Mouse (Mus musculus) intestine, postnatal 0 days (tissue): ENCODE measurements at regions not wholly inside any gene's neighbourhood (a gene's known extent, or its start where the extent isn't known, plus 50 kb on each side); places are given as distances from the start of the nearest gene placed in this dataset.

Experiments
- ATAC-seq: fragments of 200-750 bp; cut with Nextera tagmentation; 2 replicates; pipeline ENCODE4 v1.8.0; 2017; ENCODE audit warnings: mild to moderate bottlenecking, moderate TSS enrichment, moderate library complexity
- H3K27ac ChIP-seq: fragments of 300-500 bp; sonication (generic); 2 replicates; pipeline ENCODE4 v1.5.1; 2014; ENCODE audit warnings: mild to moderate bottlenecking, low read depth, low read length, moderate library complexity
- H3K27me3 ChIP-seq: fragments of 300-500 bp; sonication (generic); replicated peaks from 2 replicates; pipeline ENCODE4 v1.6.1; 2014; ENCODE audit warnings: low read length, mixed read lengths; ENCODE audit not compliant: control insufficient read depth, insufficient read depth
- H3K36me3 ChIP-seq: fragments of 300-500 bp; sonication (generic); 2 replicates; pipeline ENCODE4 v1.6.1; 2014; ENCODE audit warnings: mild to moderate bottlenecking, moderate library complexity; ENCODE audit not compliant: control insufficient read depth, insufficient read depth
- H3K4me1 ChIP-seq: fragments of 300-500 bp; sonication (generic); replicated peaks from 2 replicates; pipeline ENCODE4 v1.6.1; 2014; ENCODE audit warnings: antibody characterized with exemption, low read length, mixed read lengths; ENCODE audit not compliant: control insufficient read depth, insufficient read depth
- H3K4me2 ChIP-seq: fragments of 300-500 bp; sonication (generic); replicated peaks from 2 replicates; pipeline ENCODE4 v1.6.1; 2014; ENCODE audit warnings: low read depth, mild to moderate bottlenecking, moderate library complexity
- H3K4me3 ChIP-seq: fragments of 300-500 bp; sonication (generic); 2 replicates; pipeline ENCODE4 v1.5.1; 2014; ENCODE audit warnings: low read depth, low read length
- H3K9ac ChIP-seq: fragments of 300-500 bp; sonication (generic); 2 replicates; pipeline ENCODE4 v1.6.1; 2014; ENCODE audit warnings: mild to moderate bottlenecking, low read depth, low read length
- H3K9me3 ChIP-seq: fragments of 300-500 bp; sonication (generic); 2 replicates; pipeline ENCODE4 v1.6.1; 2016; ENCODE audit warnings: mixed run types; ENCODE audit not compliant: control insufficient read depth
- CTCF ChIP-seq: sonication (generic); IDR thresholded peaks from 2 replicates; pipeline ENCODE4 v1.5.1; 2016; ENCODE audit warnings: low read depth, mild to moderate bottlenecking, control low read depth, antibody characterized with exemption, moderate library complexity
- WGBS: fragments of 180-500 bp; shearing (Covaris S2); extraction: QIAGEN DNeasy Blood & Tissue Kit; methylation state at CpG from one replicate; pipeline ENCODE4 v1.1.7; 2014; 5-methylcytosine and 5-hydroxymethylcytosine counted together

DNA sequence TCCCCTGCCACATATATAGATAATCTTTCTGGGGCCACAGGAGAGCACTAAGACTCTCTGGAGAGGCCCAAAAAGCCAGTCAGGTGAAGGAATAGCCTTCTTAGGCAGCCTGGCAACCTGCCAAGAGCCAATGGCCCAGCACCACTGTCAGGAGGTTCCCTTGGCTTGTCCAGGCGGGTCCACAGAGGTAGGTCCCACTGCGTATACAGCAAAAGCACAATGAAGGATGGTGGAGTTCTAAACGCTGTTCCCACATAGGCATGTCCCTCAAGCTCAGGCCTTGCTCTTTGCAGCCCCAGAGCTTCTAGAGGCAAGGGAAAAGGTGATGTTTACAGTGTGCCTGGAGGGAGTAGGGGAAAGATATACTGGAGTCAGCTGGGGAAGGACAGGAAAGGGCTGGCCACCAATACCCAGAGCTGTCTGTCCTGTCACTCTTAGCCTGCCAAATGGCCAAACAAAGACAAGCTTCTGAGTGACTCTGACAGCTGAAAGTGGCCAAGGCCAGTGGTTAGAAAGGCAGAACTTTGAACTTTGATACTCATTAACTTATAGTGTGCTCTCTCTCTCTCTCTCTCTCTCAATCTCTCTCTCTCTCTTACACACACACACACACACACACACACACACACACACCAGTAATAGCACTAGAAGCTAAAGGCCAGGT lies 235.4 kb downstream of the Bcor start:
- no peak for TF ChIP-seq CTCF
- peak; percentile 49 for ATAC-seq
- Histone ChIP-seq H3K36me3 (no peaks in the 10 kb centered on the region), H3K4me1 (no peaks in the 10 kb centered on the region), H3K4me3 (no peak overlapping the region), H3K9me3 (no peaks in the 10 kb centered on the region), H3K4me2 (no peak overlapping the region), H3K27me3 (no peaks in the 10 kb centered on the region), H3K27ac (no peak overlapping the region), H3K9ac (no peak overlapping the region)
- WGBS = 56% methylated on average over 3 of the region's 3 CpGs

DNA sequence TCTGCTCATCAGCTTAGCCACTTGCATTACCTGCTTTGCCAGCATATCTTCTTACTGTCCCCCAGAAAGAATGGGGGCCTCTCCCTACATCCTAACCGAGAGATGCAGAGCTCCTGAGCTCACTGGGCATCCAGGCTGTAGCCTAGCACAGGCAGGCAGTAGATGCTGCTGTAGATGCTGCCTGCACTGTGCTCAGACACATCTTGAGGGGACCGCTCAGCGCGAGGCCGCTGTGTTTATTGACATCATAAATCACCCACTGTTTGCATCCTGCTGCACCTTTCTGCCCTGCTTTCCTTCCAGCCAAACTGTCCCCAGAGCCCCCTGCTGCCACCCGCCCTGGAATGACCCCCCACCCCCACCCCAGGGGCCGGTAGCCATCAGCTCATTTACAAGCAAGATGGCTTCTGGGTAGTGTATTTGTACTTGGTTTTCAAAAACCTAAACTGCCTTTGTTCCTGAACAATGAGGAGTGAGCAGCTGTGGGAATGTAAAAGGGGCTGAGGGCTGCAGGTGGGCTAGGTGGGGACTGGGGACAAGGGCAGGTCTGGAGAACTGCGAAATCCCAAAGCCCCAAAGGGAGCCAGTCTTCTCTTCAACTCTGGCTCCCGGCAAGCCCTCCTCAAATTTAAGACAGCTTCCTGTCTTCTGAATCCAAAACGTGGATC lies 233.2 kb downstream of the Bcor start:
- Histone ChIP-seq H3K9ac (no peak overlapping the region), H3K4me3 (no peak overlapping the region), H3K4me1 (no peaks in the 10 kb centered on the region), H3K27ac (no peak overlapping the region), H3K9me3 (no peaks in the 10 kb centered on the region), H3K36me3 (no peaks in the 10 kb centered on the region), H3K27me3 (0 out of 2 replicates have a peak, but pooled peaks cover under 1% of the 10 kb centered on the region), H3K4me2 (no peak overlapping the region)
- 47% methylated on average over 10 of the region's 10 CpGs for WGBS
- no peak for TF ChIP-seq CTCF
- ATAC-seq = no peak

DNA sequence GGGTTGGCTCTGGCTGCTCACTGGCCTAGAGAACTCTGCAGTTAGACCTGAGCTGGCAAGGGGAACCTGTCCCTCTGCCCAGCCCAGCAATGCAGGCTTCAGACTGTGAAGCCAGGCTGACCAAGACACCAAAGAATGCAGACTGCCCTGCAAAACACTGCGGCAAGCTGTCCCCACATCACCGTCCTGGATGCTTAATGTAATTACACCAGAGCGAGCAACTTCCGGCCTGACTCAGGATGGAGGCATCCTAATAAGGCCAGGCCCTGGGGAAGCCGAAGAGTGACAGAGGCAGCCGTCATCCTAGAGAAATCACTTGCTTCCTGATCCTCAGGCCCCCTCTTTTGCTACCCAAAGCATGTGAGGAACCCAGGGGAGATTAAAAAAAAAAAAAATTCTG lies 230.7 kb downstream of the Bcor start:
- TF ChIP-seq CTCF = no peak
- no peak overlapping the region for H3K4me3 ChIP-seq
- H3K4me2 ChIP-seq = no peak overlapping the region
- 0 out of 2 replicates have a peak, but pooled peaks cover 5% of the 10 kb centered on the region for H3K27me3 ChIP-seq
- no peak overlapping the region for H3K27ac ChIP-seq
- H3K36me3 ChIP-seq = no peaks in the 10 kb centered on the region
- no peaks in the 10 kb centered on the region for H3K4me1 ChIP-seq
- WGBS = 76% methylated on average over 6 of the region's 6 CpGs
- H3K9me3 ChIP-seq = no peaks in the 10 kb centered on the region
- H3K9ac ChIP-seq = no peak overlapping the region
- ATAC-seq = no peak

DNA sequence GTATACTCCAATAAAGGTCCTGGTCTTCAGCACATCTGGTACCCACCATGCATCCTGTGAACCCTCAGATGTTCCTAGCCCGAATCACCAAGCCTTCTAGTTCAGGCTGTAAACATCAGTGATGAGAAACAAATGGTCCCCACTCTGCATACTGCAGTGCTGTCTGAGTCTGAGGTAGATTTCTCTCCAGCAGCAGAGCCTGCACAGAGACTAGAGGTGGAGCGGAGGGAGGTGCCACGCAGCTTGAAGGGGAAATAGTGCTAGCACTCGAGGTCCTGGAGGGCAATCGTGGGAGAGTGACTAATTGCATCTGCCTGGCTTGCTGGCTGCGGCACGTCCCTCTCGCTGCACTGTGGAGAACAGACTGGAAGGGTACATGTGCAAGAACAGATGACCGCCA lies 228.7 kb downstream of the Bcor start:
- H3K4me3 ChIP-seq = no peak overlapping the region
- H3K27me3 ChIP-seq = 0 out of 2 replicates have a peak, but pooled peaks cover 5% of the 10 kb centered on the region
- no peak overlapping the region for H3K9ac ChIP-seq
- 52% methylated on average over 9 of the region's 9 CpGs for WGBS
- no peaks in the 10 kb centered on the region for H3K36me3 ChIP-seq
- H3K27ac ChIP-seq = no peak overlapping the region
- no peaks in the 10 kb centered on the region for H3K9me3 ChIP-seq
- no peaks in the 10 kb centered on the region for H3K4me1 ChIP-seq
- H3K4me2 ChIP-seq = no peak overlapping the region
- TF ChIP-seq CTCF = no peak
- no peak for ATAC-seq

DNA sequence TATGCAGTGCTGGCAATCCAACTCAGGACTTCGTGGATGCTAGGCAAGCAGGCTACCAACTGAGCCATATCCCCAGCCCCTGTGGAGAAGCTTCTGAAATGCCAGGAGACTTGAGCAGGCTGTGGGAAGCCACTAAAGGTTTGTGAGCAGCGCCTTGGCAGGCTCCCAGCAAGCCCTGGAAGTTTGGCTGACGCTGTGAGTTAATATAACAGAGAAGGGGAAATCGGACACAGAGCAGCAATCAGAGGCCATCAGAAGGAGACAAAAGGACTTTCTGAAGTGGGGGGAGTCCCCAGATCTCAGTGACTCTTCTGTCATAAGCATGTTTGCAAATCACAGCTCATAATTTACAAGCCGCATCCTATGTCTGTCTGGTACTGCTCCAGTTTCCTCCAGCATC lies 224.8 kb downstream of the Bcor start:
- Histone ChIP-seq H3K4me1 (no peaks in the 10 kb centered on the region), H3K4me2 (no peak overlapping the region), H3K27ac (no peak overlapping the region), H3K36me3 (no peaks in the 10 kb centered on the region), H3K4me3 (no peak overlapping the region), H3K9me3 (no peaks in the 10 kb centered on the region), H3K27me3 (0 out of 2 replicates have a peak, but pooled peaks cover 5% of the 10 kb centered on the region), H3K9ac (no peak overlapping the region)
- TF ChIP-seq CTCF = no peak
- WGBS = 58% methylated on average over 5 of the region's 5 CpGs
- no peak for ATAC-seq

DNA sequence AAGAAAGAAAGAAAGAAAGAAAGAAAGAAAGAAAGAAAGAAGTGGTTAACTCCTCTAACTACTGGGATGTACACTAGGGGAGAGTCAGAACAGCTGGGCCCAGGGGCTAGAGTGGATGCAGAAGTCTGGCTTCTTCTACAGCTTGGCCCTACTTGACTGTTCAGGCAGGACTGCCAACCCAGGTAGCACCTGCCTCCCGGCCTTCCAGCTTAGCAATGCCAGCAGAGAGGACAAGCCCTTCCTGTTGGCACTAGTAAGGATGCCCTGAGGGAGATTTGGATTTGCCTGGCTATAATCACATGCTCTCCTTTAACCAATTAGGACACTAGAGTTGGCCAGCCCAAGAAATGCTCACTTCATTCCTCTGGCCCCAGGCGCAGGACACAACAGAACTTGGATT lies 219.9 kb downstream of the Bcor start:
- TF ChIP-seq CTCF = no peak
- Histone ChIP-seq H3K27me3 (no peaks in the 10 kb centered on the region), H3K4me3 (no peak overlapping the region), H3K9me3 (no peaks in the 10 kb centered on the region), H3K4me1 (no peaks in the 10 kb centered on the region), H3K9ac (no peak overlapping the region), H3K4me2 (no peak overlapping the region), H3K27ac (no peak overlapping the region), H3K36me3 (no peaks in the 10 kb centered on the region)
- 94% methylated on average over 2 of the region's 2 CpGs for WGBS
- ATAC-seq = no peak
